Mouse (Mus musculus): ENCODE results near the gene Abhd14a.

- TF ChIP-seq EP300 (IDR thresholded peaks at IDR 0.05) (no peak), CTCF (IDR thresholded peaks at IDR 0.05) (no peak)
These were observed 473 bp upstream of the Abhd14a start for GRCm38 (mm10) chr9:106447951-106448350.

Data from lung, postnatal 0 days (tissue).